Mouse (Mus musculus) megakaryocyte, embryonic 14.5 days (primary cell): ENCODE measurements at regions not wholly inside any gene's neighbourhood (a gene's known extent, or its start where the extent isn't known, plus 50 kb on each side); places are given as distances from the start of the nearest gene placed in this dataset.

ENCODE experiments used
- H3K27me3 ChIP-seq: replicated peaks from 2 replicates; pipeline ENCODE3; 2012; ENCODE audit warnings: inconsistent platforms
- H3K36me3 ChIP-seq: replicated peaks from 2 replicates; pipeline ENCODE3; 2012; ENCODE audit warnings: low read length, inconsistent platforms, mixed read lengths
- H3K4me1 ChIP-seq: 2 replicates; pipeline ENCODE4 v1.6.1; 2012; ENCODE audit warnings: inconsistent platforms
- H3K4me3 ChIP-seq: replicated peaks from 2 replicates; pipeline ENCODE3; 2012; ENCODE audit warnings: moderate library complexity, mild to moderate bottlenecking, inconsistent platforms
- H3K9me3 ChIP-seq: 2 replicates; pipeline ENCODE4 v1.6.1; 2012; ENCODE audit warnings: inconsistent platforms
- FLI1 ChIP-seq: IDR thresholded peaks from 2 replicates; pipeline ENCODE4 v1.6.1; 2012; ENCODE audit warnings: low read length, inconsistent platforms, mixed read lengths
- GATA1 ChIP-seq: IDR thresholded peaks from 3 replicates; pipeline ENCODE4 v1.6.1; 2012; ENCODE audit warnings: mixed read lengths, low read length, inconsistent platforms, borderline replicate concordance

- H3K4me3 ChIP-seq = no peak overlapping the region
- H3K9me3 ChIP-seq = no peaks in the 10 kb centered on the region
- no peaks in the 10 kb centered on the region for H3K27me3 ChIP-seq
- TF ChIP-seq GATA1 (no peak), FLI1 (no peak)
- H3K36me3 ChIP-seq = no peaks in the 10 kb centered on the region
- no peaks in the 10 kb centered on the region for H3K4me1 ChIP-seq
Measured at GRCm38 (mm10) chr8:128059817-128060216, 298.6 kb upstream of the Nrp1 start.

DNA sequence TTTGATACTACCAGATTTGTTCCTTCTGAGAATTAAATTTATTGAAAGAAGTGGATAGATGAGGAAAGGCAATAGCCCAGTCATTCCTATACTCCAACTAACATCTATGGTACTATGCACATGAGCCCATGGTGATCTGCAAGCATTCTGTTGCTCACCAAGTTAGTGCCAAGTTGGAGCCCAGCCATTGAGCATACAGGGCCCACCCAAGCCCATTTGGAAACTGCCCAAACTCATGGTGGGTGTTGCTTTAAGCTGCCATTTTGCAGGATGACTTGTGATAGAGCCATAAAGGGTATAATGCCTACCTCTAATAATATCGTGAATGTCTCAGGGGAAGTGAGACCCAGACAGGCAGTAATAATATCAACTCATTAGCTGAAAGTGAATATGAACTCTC is 294.2 kb upstream of the Nrp1 start:
- TF ChIP-seq GATA1 (no peak), FLI1 (no peak)
- Histone ChIP-seq H3K9me3 (0 out of 2 replicates have a peak, but pooled peaks cover 2% of the 10 kb centered on the region), H3K4me1 (no peaks in the 10 kb centered on the region), H3K27me3 (peaks cover 5% of the 10 kb centered on the region), H3K36me3 (no peaks in the 10 kb centered on the region), H3K4me3 (no peak overlapping the region)

- TF ChIP-seq FLI1 (no peak), GATA1 (no peak)
- Histone ChIP-seq H3K9me3 (0 out of 2 replicates have a peak, but pooled peaks cover 2% of the 10 kb centered on the region), H3K4me1 (no peaks in the 10 kb centered on the region), H3K36me3 (no peaks in the 10 kb centered on the region), H3K27me3 (peaks cover 6% of the 10 kb centered on the region), H3K4me3 (no peak overlapping the region)
Measured at GRCm38 (mm10) chr8:128065127-128065526, 293.3 kb upstream of the Nrp1 start.

DNA sequence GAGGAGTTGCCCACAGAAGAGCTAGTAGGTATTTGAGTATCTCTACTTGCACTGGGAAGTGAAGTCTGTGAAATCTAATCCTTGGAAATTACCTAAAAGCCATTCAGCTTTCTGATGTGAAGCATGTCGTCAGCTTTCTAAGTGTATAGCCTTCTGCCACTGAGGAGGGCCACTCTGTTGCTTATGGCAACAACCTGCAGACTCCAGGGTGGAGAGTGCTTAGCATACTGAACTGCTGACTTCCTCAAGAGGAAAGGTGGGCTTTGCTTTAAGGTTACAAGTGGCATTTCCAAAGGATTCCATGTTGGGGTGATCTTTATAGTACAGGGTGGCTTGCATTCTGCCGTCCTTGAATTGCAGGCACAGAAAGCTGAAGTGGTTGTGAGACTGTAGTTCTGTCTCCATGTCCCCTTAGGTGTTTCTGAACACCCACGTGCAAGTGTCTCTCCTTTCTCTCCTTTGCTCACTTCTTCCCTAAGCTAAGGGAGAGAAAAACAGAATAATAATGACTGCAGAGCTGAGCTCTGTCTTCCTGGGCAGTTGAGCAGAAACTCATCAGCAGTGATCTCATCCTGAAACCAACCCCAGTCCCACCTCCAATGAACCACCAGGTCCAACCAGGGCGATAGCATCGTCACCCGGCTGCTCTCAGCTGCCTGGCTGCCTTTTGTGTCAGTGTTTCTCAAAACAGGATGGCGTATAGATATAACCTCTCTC is 292.3 kb upstream of the Nrp1 start:
- Histone ChIP-seq H3K36me3 (no peaks in the 10 kb centered on the region), H3K9me3 (0 out of 2 replicates have a peak, but pooled peaks cover 2% of the 10 kb centered on the region)

DNA sequence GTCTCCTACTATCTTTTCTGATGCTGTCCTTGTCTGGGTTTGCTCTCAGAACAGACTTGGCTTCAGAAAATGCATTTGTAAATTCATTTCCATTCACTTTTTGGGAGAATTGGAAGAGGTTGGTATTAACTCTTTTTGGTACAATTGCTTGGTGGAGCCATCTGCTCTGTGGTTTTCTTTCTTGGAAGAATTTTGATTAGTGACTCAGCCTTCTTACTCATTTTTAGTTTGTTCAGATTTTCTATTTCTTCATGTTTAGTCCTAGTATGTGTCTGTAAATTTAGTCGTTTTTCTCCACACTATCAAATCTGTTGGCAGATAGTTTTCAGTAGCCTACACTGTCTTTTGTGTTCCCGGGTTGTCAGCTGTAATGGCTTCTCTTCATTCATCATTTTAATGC is 288.7 kb upstream of the Nrp1 start:
- Histone ChIP-seq H3K36me3 (no peaks in the 10 kb centered on the region), H3K4me1 (no peaks in the 10 kb centered on the region), H3K4me3 (no peak overlapping the region), H3K27me3 (peaks cover 6% of the 10 kb centered on the region), H3K9me3 (0 out of 2 replicates have a peak, but pooled peaks cover 2% of the 10 kb centered on the region)
- TF ChIP-seq GATA1 = no peak
- TF ChIP-seq FLI1 = no peak

More for the DNA sequence above, 292.3 kb upstream of the Nrp1 start:
- Histone ChIP-seq H3K4me1 (no peaks in the 10 kb centered on the region), H3K4me3 (no peak overlapping the region), H3K27me3 (peaks cover 6% of the 10 kb centered on the region)
- TF ChIP-seq GATA1 (no peak), FLI1 (no peak)

- no peak overlapping the region for H3K4me3 ChIP-seq
- H3K9me3 ChIP-seq = no peaks in the 10 kb centered on the region
- no peaks in the 10 kb centered on the region for H3K36me3 ChIP-seq
- H3K4me1 ChIP-seq = peaks cover 4% of the 10 kb centered on the region; the same call in 1 of the 2 replicates
- no peaks in the 10 kb centered on the region for H3K27me3 ChIP-seq
- TF ChIP-seq GATA1 = no peak
- no peak for TF ChIP-seq FLI1
Measured at GRCm38 (mm10) chr8:128075566-128075965, 282.8 kb upstream of the Nrp1 start.

GRCm38 (mm10) chr8:128076226-128076625 is 282.2 kb upstream of the Nrp1 start:
- TF ChIP-seq FLI1 (no peak), GATA1 (no peak)
- H3K9me3 ChIP-seq = no peaks in the 10 kb centered on the region
- H3K4me1 ChIP-seq = peaks cover 4% of the 10 kb centered on the region; the same call in 1 of the 2 replicates
- no peak overlapping the region for H3K4me3 ChIP-seq
- no peaks in the 10 kb centered on the region for H3K27me3 ChIP-seq
- H3K36me3 ChIP-seq = no peaks in the 10 kb centered on the region

DNA sequence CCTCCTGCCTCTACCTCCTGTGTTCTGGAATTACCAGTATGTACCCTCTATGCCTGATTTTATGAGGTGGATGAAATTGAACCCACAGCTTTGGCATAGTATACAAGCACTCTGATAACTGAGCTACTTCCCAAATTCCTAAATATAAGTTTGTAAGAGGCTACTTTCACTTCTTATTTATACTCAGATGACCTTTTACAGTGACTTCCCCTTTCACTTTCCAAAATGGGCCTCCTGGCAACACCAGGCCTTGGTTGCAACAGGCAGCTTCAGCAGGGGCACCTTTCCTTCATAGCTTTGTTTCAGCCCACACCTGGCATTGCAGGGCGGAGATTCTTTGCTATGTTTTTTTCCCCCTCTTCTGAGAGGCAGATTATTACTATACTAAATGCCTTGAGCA is 279.7 kb upstream of the Nrp1 start:
- Histone ChIP-seq H3K4me3 (no peak overlapping the region), H3K27me3 (no peaks in the 10 kb centered on the region), H3K4me1 (peaks cover 4% of the 10 kb centered on the region; the same call in 1 of the 2 replicates), H3K36me3 (no peaks in the 10 kb centered on the region), H3K9me3 (no peaks in the 10 kb centered on the region)
- TF ChIP-seq FLI1 (no peak), GATA1 (no peak)

DNA sequence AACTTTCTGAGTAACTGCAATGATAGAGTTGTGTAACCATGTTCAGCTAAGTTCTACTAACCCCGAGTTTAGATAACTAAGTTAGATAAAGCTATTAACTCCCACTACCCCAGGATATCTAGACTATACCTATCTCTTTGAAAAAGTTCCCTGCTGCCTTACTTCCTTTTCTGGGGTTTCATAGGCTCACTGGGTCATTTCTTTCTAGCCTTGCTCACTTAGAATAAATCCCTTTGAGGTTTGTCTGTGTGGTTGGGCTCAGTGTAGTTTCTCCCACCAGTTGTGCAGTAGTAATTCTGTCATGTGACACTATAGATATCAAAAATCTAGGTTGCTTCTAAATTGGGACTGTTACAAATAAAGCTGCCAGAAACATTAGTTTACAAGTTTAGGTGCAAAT is 272.6 kb upstream of the Nrp1 start:
- Histone ChIP-seq H3K36me3 (no peaks in the 10 kb centered on the region), H3K4me3 (no peak overlapping the region), H3K27me3 (peaks cover 3% of the 10 kb centered on the region), H3K9me3 (peaks cover 6% of the 10 kb centered on the region), H3K4me1 (no peaks in the 10 kb centered on the region)
- TF ChIP-seq FLI1 (no peak), GATA1 (no peak)

- H3K36me3 ChIP-seq = no peaks in the 10 kb centered on the region
- no peak overlapping the region for H3K4me3 ChIP-seq
- H3K9me3 ChIP-seq = peaks cover 18% of the 10 kb centered on the region
- no peaks in the 10 kb centered on the region for H3K4me1 ChIP-seq
- TF ChIP-seq GATA1 (no peak), FLI1 (no peak)
- H3K27me3 ChIP-seq = peaks cover 3% of the 10 kb centered on the region
Measured at GRCm38 (mm10) chr8:128087500-128087899, 270.9 kb upstream of the Nrp1 start.

DNA sequence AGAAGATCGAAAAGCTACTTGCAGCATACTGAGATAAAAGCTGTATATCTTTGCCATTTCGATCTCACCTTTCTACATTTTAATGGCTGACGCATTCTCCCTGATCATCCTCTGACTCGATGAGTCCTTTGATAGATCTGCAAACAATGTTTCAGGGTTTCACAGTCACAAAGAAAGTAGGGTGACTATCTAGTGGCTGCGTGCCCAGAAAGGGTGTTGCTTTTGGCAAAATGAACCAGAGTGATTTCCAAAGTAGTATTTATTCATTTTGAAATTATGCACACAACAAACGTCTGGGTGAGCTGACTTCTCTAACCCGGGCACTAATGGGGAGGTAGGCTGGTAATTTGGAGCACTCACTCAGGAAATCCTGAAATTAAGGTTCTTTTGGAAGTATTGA is 265.6 kb upstream of the Nrp1 start:
- no peaks in the 10 kb centered on the region for H3K4me1 ChIP-seq
- H3K9me3 ChIP-seq = peaks cover 21% of the 10 kb centered on the region

More for the DNA sequence above, 265.6 kb upstream of the Nrp1 start:
- H3K27me3 ChIP-seq = peaks cover 3% of the 10 kb centered on the region
- H3K36me3 ChIP-seq = no peaks in the 10 kb centered on the region
- TF ChIP-seq GATA1 (no peak), FLI1 (no peak)
- no peak overlapping the region for H3K4me3 ChIP-seq
